Mouse (Mus musculus): ENCODE measurements around the gene Sars.

Sars gene

GRCm38 (mm10) chr3:108423844-108424801, 20.9 kb downstream of the Sars start:
- DNase-seq = peak in 1 of 2 experiments; percentile 46

GRCm38 (mm10) chr3:108423006-108423405, 22.0 kb downstream of the Sars start:
- DNase-seq = no peak

DNA sequence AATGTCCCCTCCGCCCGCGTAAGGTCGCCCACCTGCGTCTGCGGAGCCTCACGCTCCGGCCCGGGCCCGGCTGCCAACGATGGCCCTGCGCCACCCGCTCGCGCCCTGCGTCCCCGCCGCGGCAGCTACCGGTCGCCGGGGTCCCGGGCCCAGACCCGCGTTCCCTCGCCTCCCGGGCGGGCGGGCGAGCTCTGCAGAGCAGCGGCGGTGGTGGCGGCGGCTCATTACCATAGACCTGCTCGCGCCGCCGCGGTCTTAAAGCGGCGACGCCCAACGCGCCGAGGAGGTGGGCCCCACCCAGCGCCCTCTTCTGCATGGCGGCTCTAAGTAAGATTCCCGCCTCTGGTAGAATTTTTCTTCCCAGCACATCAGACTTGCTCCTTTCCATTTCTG, 29.2 kb downstream of the Sars start:
- peak; percentile 64 for DNase-seq

- no peak for DNase-seq
These were observed 29.9 kb downstream of the Sars start, which contains the start of gene Celsr2 for GRCm38 (mm10) chr3:108414857-108415830. Gene Celsr2, minus strand, starts transcription at chr3:108415552.

DNA sequence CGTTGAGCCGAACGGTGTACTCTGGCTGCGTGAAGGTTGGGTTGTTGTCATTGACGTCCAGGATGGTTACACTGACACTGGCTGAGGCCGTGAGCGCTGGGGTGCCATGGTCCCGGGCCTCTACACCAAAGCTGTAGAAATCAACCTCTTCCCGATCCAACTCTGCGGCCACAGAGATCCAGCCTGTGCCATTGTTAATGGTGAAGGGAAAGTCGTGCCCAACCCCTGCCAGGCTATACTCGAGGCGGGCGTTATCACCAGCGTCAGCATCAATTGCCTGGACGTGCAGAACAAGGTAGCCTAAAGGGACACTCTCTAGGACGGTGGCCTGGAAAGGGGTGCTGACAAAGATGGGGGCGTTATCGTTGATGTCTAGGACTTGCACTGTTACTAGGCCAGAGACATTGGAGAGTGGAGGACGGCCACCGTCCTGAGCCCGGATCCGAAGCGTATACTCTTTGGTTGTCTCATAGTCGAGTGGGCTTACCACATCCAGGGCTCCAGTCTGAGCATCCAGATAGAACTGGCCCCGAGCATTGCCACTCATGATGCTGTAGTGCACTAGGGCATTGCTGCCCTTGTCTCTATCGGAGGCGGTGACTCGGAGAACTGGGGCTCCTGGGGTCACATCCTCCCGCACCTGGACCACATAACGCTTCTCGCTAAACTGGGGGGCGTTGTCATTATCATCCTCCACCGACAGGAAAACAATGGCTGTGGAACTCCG, 31.2 kb downstream of the Sars start:
- DNase-seq = no peak

- DNase-seq = no peak
These were observed 33.3 kb downstream of the Sars start for GRCm38 (mm10) chr3:108411754-108412121.

- DNase-seq = no peak
These were observed 33.8 kb downstream of the Sars start for GRCm38 (mm10) chr3:108411026-108411753.

GRCm38 (mm10) chr3:108410359-108410714, 34.7 kb downstream of the Sars start:
- no peak for DNase-seq

GRCm38 (mm10) chr3:108409656-108410358, 35.2 kb downstream of the Sars start:
- DNase-seq = no peak

DNA sequence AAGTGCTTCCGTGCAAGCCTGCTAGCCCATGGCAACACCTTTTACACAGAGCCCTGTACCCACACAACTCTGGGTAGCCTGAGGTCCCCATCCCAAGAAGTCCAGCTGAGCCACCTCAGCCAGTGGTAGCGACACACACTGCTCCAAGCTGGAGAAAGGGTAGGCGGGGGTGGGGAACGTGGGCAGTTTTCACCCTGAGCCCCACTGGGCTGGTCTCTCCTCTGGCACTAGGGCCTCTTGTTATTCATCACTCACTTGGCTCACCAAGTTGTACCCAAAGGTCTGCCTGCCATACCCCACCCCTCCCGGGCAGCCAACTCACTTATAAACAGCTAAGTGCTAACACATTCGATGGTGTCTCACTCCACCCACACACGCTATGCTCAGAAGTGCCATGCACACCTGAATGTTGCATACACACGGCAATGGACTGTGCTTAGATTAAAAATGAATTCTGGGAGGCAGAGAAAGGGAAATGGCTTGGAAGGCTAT, 36.4 kb downstream of the Sars start:
- no peak for DNase-seq

- DNase-seq = no peak
These were observed 38.6 kb downstream of the Sars start for GRCm38 (mm10) chr3:108406306-108406885.

- no peak for DNase-seq
These were observed 39.3 kb downstream of the Sars start for GRCm38 (mm10) chr3:108405536-108406305.

DNA sequence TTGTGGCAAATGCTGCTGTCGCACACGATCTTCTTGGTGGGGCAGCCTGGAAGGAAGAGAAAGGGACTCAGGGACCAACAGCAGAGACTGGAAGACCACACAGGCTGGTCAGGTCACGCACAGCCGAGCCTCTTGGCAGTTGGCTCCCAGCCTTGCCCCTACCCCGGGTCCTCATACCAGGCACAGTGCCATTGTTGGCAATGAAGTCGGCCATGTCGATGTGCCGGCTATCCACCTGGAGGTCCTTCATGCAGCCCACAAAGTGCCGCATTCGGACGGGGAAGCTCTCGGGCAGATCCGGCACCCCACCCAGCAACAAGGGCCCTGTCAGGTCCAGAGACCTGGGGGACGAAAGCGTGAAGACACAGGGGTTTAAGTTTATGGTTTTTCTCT, 42.5 kb downstream of the Sars start:
- DNase-seq = no peak

- peak; percentile 90 to 92 for DNase-seq
These were observed 43.1 kb downstream of the Sars start for GRCm38 (mm10) chr3:108401692-108402527.

DNA sequence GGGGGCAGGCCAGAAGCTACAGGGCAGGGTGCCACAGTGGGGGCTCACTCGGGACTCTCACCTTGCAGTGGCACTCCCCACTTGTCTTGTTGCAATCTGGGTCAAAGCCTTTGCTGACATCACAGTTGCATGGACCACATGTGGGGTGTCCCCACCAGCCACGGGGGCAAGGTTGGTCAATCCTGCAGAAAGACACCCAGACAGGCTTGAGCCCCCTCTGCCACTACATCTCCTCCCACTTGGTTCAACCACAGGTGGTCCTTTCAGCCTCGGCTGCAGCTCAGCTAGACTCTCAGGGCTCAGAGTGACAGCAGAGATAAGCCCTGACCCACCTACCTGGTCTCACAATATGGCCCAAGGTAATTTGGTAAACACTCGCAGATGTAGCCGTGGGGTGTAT, 44.6 kb downstream of the Sars start:
- DNase-seq = no peak

DNA sequence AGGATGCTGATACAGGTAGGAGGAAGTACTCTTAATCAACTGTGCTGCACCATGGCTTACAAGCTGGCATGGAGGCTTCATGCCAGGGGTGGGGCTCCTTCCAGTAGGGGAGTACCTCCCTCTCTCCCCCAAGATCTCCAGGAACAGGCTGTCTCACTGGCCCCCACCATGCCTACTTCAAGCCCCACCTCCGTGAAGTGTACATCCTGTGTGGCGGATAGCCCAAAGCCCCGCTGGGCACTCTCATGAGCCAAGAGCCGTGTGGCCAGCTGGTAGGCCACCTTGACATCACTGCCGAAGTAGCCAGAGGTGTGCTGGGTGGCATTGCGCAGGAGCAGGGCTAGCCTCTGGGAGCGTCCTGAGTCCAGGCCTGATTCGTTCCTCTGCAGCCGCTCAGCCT, 46.7 kb downstream of the Sars start:
- no peak for DNase-seq

DNA sequence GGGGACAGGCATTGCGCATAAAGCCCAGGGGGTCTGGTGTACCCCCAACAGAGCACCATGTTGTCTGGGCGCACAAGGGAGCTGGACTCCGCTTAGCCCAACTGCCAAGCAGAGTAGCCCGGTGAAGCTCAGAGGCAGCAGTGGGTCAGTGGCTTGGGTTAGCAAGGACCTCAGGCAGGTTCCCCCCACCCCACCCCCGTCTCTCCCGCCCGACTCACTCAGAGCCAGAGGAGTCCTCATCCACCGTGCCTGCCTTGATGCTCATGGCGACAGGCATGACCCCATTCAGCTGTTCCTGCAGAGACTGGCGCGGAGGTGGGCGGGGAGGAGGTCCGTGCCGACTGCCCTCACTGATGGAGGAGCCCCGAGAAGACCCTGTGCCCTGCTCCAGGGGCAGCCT, 52.2 kb downstream of the Sars start:
- DNase-seq = no peak

- DNase-seq = no peak
These were observed 52.7 kb downstream of the Sars start for GRCm38 (mm10) chr3:108392299-108392698.

DNA sequence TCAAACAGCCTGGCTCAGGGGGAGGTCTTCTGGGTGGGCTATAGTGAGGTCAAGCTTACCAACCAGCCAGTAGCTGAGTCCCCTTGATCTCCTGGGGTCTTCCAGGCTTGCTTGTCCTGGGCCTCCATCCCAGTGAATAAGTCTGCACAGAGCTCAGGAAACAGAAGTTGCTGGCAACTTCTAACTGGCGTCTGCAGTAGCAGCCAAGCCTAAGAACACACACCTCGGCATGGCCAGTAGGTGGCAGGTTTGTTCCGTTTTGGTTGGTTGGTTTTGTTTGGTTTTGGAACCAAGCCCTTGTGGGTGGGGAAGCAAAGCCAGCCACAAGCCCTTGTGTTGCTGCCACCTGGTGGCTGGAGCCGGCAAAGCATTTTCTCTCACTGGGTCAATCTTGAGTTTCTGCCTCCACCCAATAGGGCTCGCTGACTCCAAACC, 55.9 kb downstream of the Sars start:
- DNase-seq = peak; percentile 84 to 88

Data from thymus, adult 18-20 months (tissue).